Mouse (Mus musculus) left cerebral cortex, postnatal 10 days (tissue): ENCODE measurements around the gene Eri3. TPM values are rescaled to one million over a fixed set of nuclear protein-coding genes. Genes with fewer than 3 reads are reported as not detected.

Experiments
- DNase-seq, 2 experiments: peaks; one replicate each; pipeline ENCODE4 v3.0.0; 2021 to 2022; ENCODE audit warnings: low spot score in 2 of 2, mixed read lengths in 1 of 2; ENCODE audit errors: extremely low spot score in 1 of 2
- intact Hi-C: fragments of 180-260 bp; cut with DNase I; formaldehyde crosslinking; loops from one replicate; pipeline ENCODE4 v1.15.1; 2025
- total RNA-seq, 2 experiments: library from RNA; stranded (reverse); gene quantifications; 2 replicates each; pipeline ENCODE4 v1.2.3; 2021

The Eri3 gene
- total RNA-seq, 2 experiments from 2014 or later, result 251 to 264 TPM

- intact Hi-C loops, result no loop called here
- DNase-seq, result no peak
Measured at GRCm38 (mm10) chr4:117563967-117564366, 13.8 kb downstream of the Eri3 start.

GRCm38 (mm10) chr4:117568846-117569245 is 18.7 kb downstream of the Eri3 start:
- no peak for DNase-seq
- intact Hi-C loops, result no loop called here

- intact Hi-C loops, result no loop called here
- no peak for DNase-seq
Measured at GRCm38 (mm10) chr4:117570964-117571363, 20.8 kb downstream of the Eri3 start.

GRCm38 (mm10) chr4:117577579-117577978 is 27.4 kb downstream of the Eri3 start:
- intact Hi-C loops, result no loop called here
- no peak for DNase-seq

- intact Hi-C loops, result loop anchor here (10.0 kb wide), 1 partner anchor 93 kb away; no protein-coding TSS in a partner anchor
- DNase-seq, result no peak
Measured at GRCm38 (mm10) chr4:117581626-117582025, 31.5 kb downstream of the Eri3 start.

- no peak for DNase-seq
- intact Hi-C loops, result loop anchor here (10.0 kb wide), 1 partner anchor 89 kb away; no protein-coding TSS in a partner anchor
Measured at GRCm38 (mm10) chr4:117585995-117586394, 35.8 kb downstream of the Eri3 start.

GRCm38 (mm10) chr4:117587447-117587846 is 37.3 kb downstream of the Eri3 start:
- DNase-seq, result peak in 1 of 2 experiments; percentile 42

GRCm38 (mm10) chr4:117589081-117589660 is 39.0 kb downstream of the Eri3 start:
- DNase-seq, result no peak
- intact Hi-C loops, result loop anchor here (10.0 kb wide), 1 partner anchor 86 kb away; no protein-coding TSS in a partner anchor

More at GRCm38 (mm10) chr4:117587447-117587846, 37.3 kb downstream of the Eri3 start:
- intact Hi-C loops, result loop anchor here (10.0 kb wide), 1 partner anchor 87 kb away; no protein-coding TSS in a partner anchor

GRCm38 (mm10) chr4:117590781-117591180 is 40.6 kb downstream of the Eri3 start:
- DNase-seq, result no peak
- intact Hi-C loops, result no loop called here

- DNase-seq, result no peak
- intact Hi-C loops, result no loop called here
Measured at GRCm38 (mm10) chr4:117592206-117592605, 42.0 kb downstream of the Eri3 start.

- DNase-seq, result no peak
- intact Hi-C loops, result no loop called here
Measured at GRCm38 (mm10) chr4:117595293-117595692, 45.1 kb downstream of the Eri3 start.

- intact Hi-C loops, result no loop called here
- no peak for DNase-seq
Measured at GRCm38 (mm10) chr4:117599986-117600565, 49.9 kb downstream of the Eri3 start.

- DNase-seq, result no peak
- intact Hi-C loops, result no loop called here
Measured at GRCm38 (mm10) chr4:117601338-117601776, 51.2 kb downstream of the Eri3 start.

GRCm38 (mm10) chr4:117605099-117605953 is 55.2 kb downstream of the Eri3 start:
- intact Hi-C loops, result no loop called here

GRCm38 (mm10) chr4:117605954-117606227 is 55.7 kb downstream of the Eri3 start:
- intact Hi-C loops, result no loop called here
- no peak for DNase-seq

More at GRCm38 (mm10) chr4:117605099-117605953, 55.2 kb downstream of the Eri3 start:
- DNase-seq, result no peak

- DNase-seq, result no peak
- intact Hi-C loops, result no loop called here
Measured at GRCm38 (mm10) chr4:117606831-117607610, 56.9 kb downstream of the Eri3 start.

GRCm38 (mm10) chr4:117608265-117608664 is 58.1 kb downstream of the Eri3 start:
- no peak for DNase-seq
- intact Hi-C loops, result no loop called here

GRCm38 (mm10) chr4:117609371-117610039 is 59.3 kb downstream of the Eri3 start:
- intact Hi-C loops, result no loop called here
- peak; percentile 13 to 43 for DNase-seq
